Mouse (Mus musculus): ENCODE measurements around the gene Stx2. TPM values are rescaled to one million over a fixed set of nuclear protein-coding genes. Genes with fewer than 3 reads are reported as not detected.

Stx2 gene
- 31.9 TPM for polyA plus RNA-seq (2014; fragmentation: Illumina TruSeq; extraction: RNeasy Lipid Tissue Mini Kit (QIAGEN cat#74804); ENCODE audit: low read depth, low replicate concordance)

DNA sequence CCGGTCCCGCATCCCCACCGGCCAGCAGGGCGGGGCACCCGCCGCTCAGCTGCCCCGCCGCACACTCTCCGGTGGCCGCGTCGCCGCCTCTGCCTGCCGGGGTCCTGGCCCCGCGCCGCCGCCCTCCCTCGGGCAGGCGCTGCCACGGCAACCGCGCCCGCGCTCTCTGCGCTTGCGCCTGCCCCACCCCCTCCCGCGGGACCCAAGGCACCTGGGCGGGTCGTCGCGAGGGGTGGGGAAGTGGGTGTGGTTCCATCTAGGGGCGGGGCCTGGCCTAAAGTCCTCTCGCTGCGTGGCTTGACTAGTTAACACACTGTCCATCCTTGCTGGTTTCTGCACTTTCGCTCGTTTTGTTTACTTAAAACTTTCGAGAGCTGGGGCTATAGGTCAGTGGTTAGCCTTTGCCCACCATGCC, at the start of gene Stx2:
TSS of gene Stx2 (minus strand) at position 163 of the 415 bp plus-strand sequence.

DNA sequence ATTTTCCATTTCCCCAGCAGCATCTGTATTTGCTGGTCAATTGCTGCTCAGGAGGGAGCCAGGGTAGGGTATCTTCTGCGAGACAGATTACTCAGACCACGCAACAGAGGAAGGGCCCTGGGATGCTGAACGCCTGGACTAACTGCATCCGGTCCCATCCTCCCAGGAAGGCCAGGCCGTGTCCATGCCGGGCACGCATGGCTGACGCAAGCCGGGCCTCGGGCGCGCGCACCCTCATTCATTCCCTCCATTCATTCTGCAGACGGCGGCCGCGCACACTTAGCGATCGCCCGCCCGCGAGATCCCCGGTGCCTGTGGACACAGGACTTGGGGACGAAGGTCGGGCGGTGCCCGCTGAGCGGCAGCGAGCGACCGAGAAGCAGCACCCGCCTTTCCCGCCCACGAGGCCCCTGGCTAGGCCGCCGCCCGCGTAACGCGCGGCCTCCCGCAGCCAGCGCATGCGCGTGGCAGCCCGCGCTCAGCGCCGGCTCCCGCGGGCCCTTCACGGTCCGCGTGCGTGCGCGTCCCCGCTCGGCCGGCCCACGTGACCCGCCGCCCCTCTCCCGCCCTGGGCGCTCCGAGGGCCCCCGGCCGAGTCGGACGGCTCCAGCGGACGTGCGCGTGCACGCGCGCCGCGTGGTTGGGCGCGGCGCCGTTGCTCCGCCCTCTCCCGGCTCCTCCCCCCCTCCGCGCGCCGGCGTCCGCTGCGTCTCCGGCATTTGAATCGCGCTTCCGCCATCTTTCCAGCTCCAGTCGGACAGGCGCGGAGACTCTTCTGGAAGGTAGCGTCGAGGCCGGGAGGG, 11.3 kb upstream of the Stx2 start, which contains the start of gene Ran:
TSS of gene Ran (plus strand) at position 573 of the 803 bp plus-strand sequence.

DNA sequence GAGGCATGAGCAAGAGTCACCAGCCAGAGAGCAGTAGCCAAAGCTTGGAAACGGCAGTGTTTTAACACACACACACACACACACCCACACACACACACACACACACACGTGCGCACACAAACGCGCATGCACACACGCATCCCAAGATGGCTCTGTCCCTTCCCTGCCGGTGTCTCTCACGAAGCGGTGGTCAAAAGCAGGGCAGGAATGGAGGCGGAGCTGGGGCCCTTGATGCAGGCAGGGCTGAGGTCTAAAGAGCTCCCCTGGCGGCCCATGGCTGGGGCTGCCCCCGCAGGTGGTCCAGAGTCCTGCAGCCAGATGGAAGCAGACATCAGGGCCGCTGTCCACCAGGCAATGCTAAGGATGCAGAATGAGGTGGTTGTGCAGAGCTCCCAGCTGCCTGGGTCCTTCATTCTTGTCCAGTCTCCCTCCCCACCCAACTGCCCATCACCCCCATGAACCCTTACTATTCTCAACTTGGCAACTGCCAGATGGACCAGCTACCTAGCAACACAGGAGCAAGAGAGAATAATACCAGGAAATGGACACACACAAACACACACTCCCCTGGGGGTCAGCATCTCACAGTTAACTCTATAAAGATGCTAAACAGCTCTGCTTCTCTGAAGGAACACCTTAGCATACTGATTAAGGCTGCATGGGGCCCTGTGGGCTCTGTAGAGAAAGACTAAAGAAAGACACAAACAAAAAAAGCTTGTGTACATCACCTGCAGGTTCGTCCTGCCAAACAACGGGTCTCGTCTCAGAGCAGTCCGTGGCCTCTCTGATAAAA, 54.9 kb downstream of the Stx2 start, which contains the start of gene Rimbp2:
TSS of gene Rimbp2 (minus strand) at position 209 of the 793 bp plus-strand sequence.

Other genes with a start within 250 kb of the Stx2 start
- not detected for gene Rimbp2, start 55.1 kb downstream of the Stx2 start, polyA plus RNA-seq (2014; fragmentation: Illumina TruSeq; extraction: RNeasy Lipid Tissue Mini Kit (QIAGEN cat#74804); ENCODE audit: low read depth, low replicate concordance)
- 107 TPM for gene Ran, start 11.5 kb upstream of the Stx2 start, polyA plus RNA-seq (2014; fragmentation: Illumina TruSeq; extraction: RNeasy Lipid Tissue Mini Kit (QIAGEN cat#74804); ENCODE audit: low read depth, low replicate concordance)
- not detected for gene Adgrd1, start 88.2 kb upstream of the Stx2 start, polyA plus RNA-seq (2014; fragmentation: Illumina TruSeq; extraction: RNeasy Lipid Tissue Mini Kit (QIAGEN cat#74804); ENCODE audit: low read depth, low replicate concordance)